Mouse (Mus musculus): ENCODE results near the gene Foxp1.

GRCm38 (mm10) chr6:99545437-99545836 lies 22.9 kb upstream of the Foxp1 start:
- TF ChIP-seq FLI1 (IDR thresholded peaks at IDR 0.05; ENCODE audit: low read length) (no peak), GATA1 (IDR thresholded peaks at IDR 0.05; ENCODE audit: borderline replicate concordance, low read length) (no peak)
